Mouse (Mus musculus) inflammation-experienced regulatory T-cells (primary cell): ENCODE measurements around the gene Bex4. TPM values are rescaled to one million over a fixed set of nuclear protein-coding genes. Genes with fewer than 3 reads are reported as not detected.

Experiments
- polyA plus RNA-seq, 2 experiments: library from polyadenylated mRNA; unstranded; fragments of 100-300 nt; shearing (Covaris generic); gene quantifications; one replicate each; pipeline ENCODE4 v1.2.1; 2017

Gene Bex4
- polyA plus RNA-seq: under 1 TPM in 1 of 2 experiments, not detected in 1; 0.49 TPM

DNA sequence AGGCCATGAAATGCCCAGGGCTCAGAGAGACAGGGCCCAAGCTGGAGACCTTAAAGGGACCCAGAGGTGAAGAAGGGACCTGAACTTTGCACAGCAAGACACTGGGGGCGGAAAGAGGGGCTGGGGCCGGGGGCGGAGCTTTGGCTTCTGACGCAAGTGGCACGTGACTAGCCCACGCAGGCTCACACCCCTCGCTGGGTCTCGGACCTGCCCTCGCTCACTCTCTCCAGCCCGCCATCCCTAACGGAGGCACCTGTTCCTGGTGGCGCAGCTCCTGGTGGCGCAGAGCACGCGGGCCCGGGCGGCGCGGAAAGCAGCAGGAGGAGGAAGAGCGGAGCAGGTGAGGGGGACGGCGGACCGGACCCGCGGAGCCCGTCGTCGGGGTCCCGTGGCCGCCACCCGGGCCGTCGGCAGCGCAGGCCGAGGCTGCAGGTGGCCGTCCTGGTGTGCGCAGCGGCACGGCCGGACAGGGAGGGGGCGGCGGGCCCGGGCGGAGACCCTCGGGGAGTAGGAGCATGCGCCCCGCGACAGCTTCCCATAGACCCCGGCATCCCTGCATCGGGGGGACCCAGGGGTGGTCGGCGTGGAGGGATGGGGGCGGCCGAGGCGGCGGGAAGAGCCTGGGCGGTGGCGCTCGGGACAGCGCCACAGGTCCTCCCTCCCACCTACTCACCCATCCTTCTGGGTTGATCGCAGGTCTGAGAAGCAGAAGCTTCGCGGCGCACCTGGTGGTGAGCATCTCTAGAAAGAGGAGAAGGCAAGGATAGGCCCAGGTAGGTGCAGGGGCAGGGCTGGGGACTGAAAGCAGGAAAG, at the start of gene Bex4:
TSS of gene Bex4 (plus strand) at position 170 of the 813 bp plus-strand sequence.

DNA sequence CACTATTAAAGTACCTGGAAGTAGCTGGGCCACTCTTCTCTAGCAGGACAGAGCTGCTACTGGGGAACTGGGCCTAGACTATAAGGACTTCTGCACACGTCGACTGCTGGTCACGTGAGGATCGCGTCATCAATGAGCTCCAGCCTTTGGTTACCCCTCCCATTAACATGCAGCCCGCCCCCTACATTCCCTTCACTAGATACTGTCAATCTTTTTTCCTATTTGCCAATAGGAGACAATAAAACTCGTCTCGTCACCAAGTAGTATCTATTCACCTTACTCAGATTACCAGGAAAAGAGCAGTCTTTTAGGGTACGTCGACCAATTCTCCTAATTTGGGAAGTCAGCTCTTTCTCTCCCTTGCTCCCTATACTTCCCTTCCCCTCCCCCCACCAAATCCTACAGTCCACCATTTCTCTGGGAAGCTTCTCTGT, 33.3 kb downstream of the Bex4 start, which contains the start of gene Tceal8:
TSS of gene Tceal8 (minus strand) at position 225 of the 434 bp plus-strand sequence.

Other genes starting within 250 kb of the Bex4 start
- gene Arxes2, start 145.2 kb upstream of the Bex4 start, polyA plus RNA-seq: 10 to 100 TPM in 1 of 2 experiments, 1 to 10 TPM in 1; 9.7 to 10.9 TPM
- under 1 TPM in 1 of 2 experiments, not detected in 1; 0.36 TPM for gene Arxes1, start 105.6 kb upstream of the Bex4 start, polyA plus RNA-seq
- 1 to 10 TPM; 1.7 to 5.2 TPM for gene Bex2, start 70.8 kb upstream of the Bex4 start, polyA plus RNA-seq
- gene Nxf3, start 53.7 kb upstream of the Bex4 start, polyA plus RNA-seq: not detected
- gene Tceal8, start 33.3 kb downstream of the Bex4 start, polyA plus RNA-seq: 1 to 10 TPM in 1 of 2 experiments, under 1 TPM in 1; 0.45 to 1.3 TPM
- under 1 TPM; 0.39 to 0.48 TPM for gene Tceal5, start 64.9 kb downstream of the Bex4 start, polyA plus RNA-seq
- not detected for gene Tceal7, start 75.8 kb downstream of the Bex4 start, polyA plus RNA-seq
- under 1 TPM; 0.31 to 0.83 TPM for gene Bex1, start 76.5 kb downstream of the Bex4 start, polyA plus RNA-seq
- gene Tceal9, start 106.1 kb downstream of the Bex4 start, polyA plus RNA-seq: 10 to 100 TPM; 29.8 to 45.6 TPM
- gene Bex3, start 131.3 kb downstream of the Bex4 start, polyA plus RNA-seq: 10 to 100 TPM; 82.4 to 89.9 TPM